Mouse (Mus musculus) frontal cortex, postnatal 25 days (tissue): ENCODE results near the gene Olfr789.

Experiments
- DNase-seq, 2 experiments: peaks; one replicate each; pipeline ENCODE4 v3.0.0; 2022; ENCODE audit warnings: low spot score in 2 of 2

The Olfr789 gene

DNA sequence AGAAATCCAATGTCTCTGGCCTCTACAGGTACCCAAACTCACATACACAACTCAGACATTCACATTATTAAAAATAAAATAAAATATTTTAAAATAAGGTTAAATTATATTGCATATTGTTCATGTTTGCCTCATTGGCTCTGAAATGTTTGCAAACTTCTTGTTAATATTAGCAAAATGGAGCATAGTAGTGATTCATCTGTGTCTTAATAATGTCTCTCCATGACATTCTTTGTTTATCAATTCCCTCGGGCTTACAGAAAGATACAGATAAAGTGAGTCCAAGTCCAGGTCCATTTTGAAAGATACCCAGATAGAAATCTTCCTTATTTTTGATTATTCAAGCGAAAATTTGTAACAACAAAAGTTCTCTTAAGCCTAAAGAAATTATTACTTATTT, at the start of gene Olfr789:
Gene Olfr789, plus strand, starts transcription at position 301 of the 400 bp plus-strand sequence.
- DNase-seq, result no peak

- DNase-seq, result no peak
Measured at GRCm38 (mm10) chr10:129461562-129461961, 23.0 kb upstream of the Olfr789 start, which contains the start of gene Olfr787. Gene Olfr787, plus strand, starts transcription at chr10:129461862.

DNA sequence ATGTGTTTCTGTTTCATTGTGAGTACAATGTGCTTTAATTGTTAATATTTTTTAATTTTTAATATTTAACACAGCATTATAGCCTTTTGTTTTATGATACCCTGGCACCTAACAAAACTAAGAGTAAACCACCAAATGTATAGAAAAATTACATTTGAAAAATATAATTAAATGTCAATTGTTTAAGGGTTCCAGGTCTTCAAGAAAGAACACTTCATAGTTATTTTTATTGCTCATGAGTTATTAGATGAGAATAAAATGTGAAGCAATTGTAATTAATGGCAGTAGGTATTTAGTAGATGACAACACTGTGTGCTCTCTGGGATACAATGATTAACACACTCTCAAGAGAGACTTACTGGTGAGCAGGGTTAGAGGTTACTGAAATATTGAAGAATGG, 13.9 kb upstream of the Olfr789 start, which contains the start of gene Olfr788:
Gene Olfr788, plus strand, starts transcription at position 301 of the 400 bp plus-strand sequence.
- DNase-seq, result no peak

DNA sequence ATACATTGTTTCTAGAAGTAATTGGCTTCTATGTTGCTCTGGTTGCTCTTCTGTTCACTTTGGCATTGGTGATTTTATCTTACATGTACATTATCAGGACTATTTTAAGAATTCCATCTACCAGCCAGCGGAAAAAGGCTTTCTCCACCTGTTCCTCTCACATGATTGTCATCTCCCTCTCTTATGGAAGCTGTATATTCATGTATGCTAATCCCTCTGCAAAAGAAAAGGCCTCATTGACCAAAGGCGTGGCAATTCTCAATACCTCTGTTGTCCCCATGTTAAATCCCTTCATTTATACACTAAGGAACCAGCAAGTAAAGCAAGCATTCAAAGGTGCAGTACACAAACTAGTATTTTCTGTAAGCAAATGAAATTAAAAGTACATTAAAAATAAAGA, 11.3 kb upstream of the Olfr789 start:
- DNase-seq, result no peak

GRCm38 (mm10) chr10:129473723-129474122, 10.8 kb upstream of the Olfr789 start:
- no peak for DNase-seq

DNA sequence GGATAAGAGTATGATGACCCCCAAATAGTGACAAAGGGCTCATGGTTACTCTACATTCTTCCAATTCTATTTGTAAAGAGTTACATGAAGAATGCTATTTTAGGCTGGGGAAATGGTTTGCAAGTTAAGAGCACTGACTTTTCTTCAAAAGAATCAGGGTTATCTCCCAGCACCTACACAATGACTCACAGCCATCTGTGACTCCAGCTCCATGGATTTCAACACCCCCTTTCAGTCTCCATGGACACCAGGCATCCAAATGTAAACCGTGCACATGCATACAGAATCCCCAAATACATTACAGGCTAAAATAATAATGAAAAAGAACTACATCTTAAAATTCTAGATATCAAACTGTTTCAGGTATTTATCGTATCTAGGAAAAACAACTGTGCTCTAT, 5.5 kb downstream of the Olfr789 start:
- DNase-seq, result no peak

GRCm38 (mm10) chr10:129498192-129498591, 13.6 kb downstream of the Olfr789 start, which contains the start of gene Olfr790:
Gene Olfr790, plus strand, starts transcription at chr10:129498492.
- DNase-seq, result no peak

DNA sequence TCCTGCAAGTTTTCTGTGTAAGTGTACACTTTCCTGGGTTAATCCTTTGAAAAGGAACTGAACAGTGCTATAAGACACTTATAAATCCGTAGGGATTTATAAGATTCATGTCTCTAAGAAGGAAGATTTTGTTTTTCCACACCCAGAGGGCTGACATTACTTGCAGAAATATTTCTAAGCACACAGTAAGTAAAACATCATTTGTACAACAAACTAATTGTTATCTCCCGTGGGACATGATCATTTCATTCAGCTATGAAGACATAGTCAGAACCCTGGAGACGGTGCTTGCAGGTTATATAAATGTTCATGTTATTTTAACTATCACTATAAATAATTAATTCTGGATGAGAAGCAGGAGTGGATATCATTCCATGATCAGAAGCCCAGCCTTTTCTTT, 36.9 kb downstream of the Olfr789 start, which contains the start of gene Olfr791:
Gene Olfr791, plus strand, starts transcription at position 301 of the 400 bp plus-strand sequence.
- no peak for DNase-seq

- no peak for DNase-seq
Measured at GRCm38 (mm10) chr10:129538862-129539261, 54.3 kb downstream of the Olfr789 start, which contains the start of gene Olfr792. Gene Olfr792, plus strand, starts transcription at chr10:129539162.
